Mouse (Mus musculus): ENCODE measurements around the gene Aoc2.
"Not testable (repeated sequence)": the region's sequence is repeated elsewhere in the genome, so short reads cannot be mapped to it uniquely, and the experiment has no call there.

Gene Aoc2

GRCm38 (mm10) chr11:101355916-101356315, 31.1 kb downstream of the Aoc2 start:
- no peak for DNase-seq (ENCODE audit: low spot score)

- DNase-seq (ENCODE audit: low spot score), result no peak
These were observed 32.8 kb downstream of the Aoc2 start for GRCm38 (mm10) chr11:101357505-101358182.

GRCm38 (mm10) chr11:101359776-101360175, 34.9 kb downstream of the Aoc2 start:
- DNase-seq (ENCODE audit: low spot score), result no peak

GRCm38 (mm10) chr11:101360651-101361113, 35.8 kb downstream of the Aoc2 start:
- DNase-seq (ENCODE audit: low spot score), result no peak

- no peak for DNase-seq (ENCODE audit: low spot score)
These were observed 39.7 kb downstream of the Aoc2 start for GRCm38 (mm10) chr11:101364531-101364931.

- DNase-seq (ENCODE audit: low spot score), result no peak
These were observed 42.6 kb downstream of the Aoc2 start, which contains the start of gene G6pc for GRCm38 (mm10) chr11:101367326-101367935. Gene G6pc (plus strand): TSS chr11:101367561.

GRCm38 (mm10) chr11:101370141-101370540, 45.3 kb downstream of the Aoc2 start:
- no peak for DNase-seq (ENCODE audit: low spot score)

GRCm38 (mm10) chr11:101374421-101374938, 49.6 kb downstream of the Aoc2 start:
- no peak for DNase-seq (ENCODE audit: low spot score)

GRCm38 (mm10) chr11:101378196-101378595, 53.3 kb downstream of the Aoc2 start:
- DNase-seq (ENCODE audit: low spot score), result not testable (repeated sequence)

- DNase-seq (ENCODE audit: low spot score), result no peak
These were observed 54.1 kb downstream of the Aoc2 start for GRCm38 (mm10) chr11:101378926-101379325.
